Mouse (Mus musculus) kidney, embryonic 14.5 days (tissue): ENCODE measurements around the gene Gm17455. TPM values are rescaled to one million over a fixed set of nuclear protein-coding genes. Genes with fewer than 3 reads are reported as not detected.

ENCODE experiments used
- ATAC-seq: fragments of 200-750 bp; cut with Nextera tagmentation; 2 replicates; pipeline ENCODE4 v1.8.0; 2017; ENCODE audit warnings: moderate number of reproducible peaks, mild to moderate bottlenecking, moderate TSS enrichment, moderate library complexity; ENCODE audit not compliant: low FRiP score, low TSS enrichment
- H3K27ac ChIP-seq: fragments of 300-500 bp; sonication (generic); 2 replicates; pipeline ENCODE4 v1.5.1; 2014; ENCODE audit warnings: low read depth, mild to moderate bottlenecking, low read length, moderate library complexity, mixed read lengths
- H3K27me3 ChIP-seq: fragments of 300-500 bp; sonication (generic); 2 replicates; pipeline ENCODE4 v1.6.1; 2014; ENCODE audit warnings: mild to moderate bottlenecking, low read length; ENCODE audit not compliant: control insufficient read depth, insufficient read depth
- H3K36me3 ChIP-seq: fragments of 300-500 bp; sonication (generic); 2 replicates; pipeline ENCODE4 v1.6.1; 2014; ENCODE audit warnings: low read length, mixed read lengths; ENCODE audit not compliant: control insufficient read depth, insufficient read depth
- H3K4me1 ChIP-seq: fragments of 300-500 bp; sonication (generic); 2 replicates; pipeline ENCODE4 v1.6.1; 2014; ENCODE audit warnings: low read length, mixed read lengths; ENCODE audit not compliant: control insufficient read depth, insufficient read depth
- H3K4me2 ChIP-seq: fragments of 300-500 bp; sonication (generic); replicated peaks from 2 replicates; pipeline ENCODE4 v1.6.1; 2014; ENCODE audit warnings: low read depth, mild to moderate bottlenecking, low read length
- H3K4me3 ChIP-seq: fragments of 300-500 bp; sonication (generic); 2 replicates; pipeline ENCODE4 v1.5.1; 2014; ENCODE audit warnings: mild to moderate bottlenecking, low read length
- H3K9ac ChIP-seq: fragments of 300-500 bp; sonication (generic); 2 replicates; pipeline ENCODE4 v1.6.1; 2014; ENCODE audit warnings: low read depth, mild to moderate bottlenecking, low read length, moderate library complexity
- H3K9me3 ChIP-seq: fragments of 300-500 bp; sonication (generic); 2 replicates; pipeline ENCODE4 v1.6.1; 2016; ENCODE audit warnings: low read length; ENCODE audit not compliant: control insufficient read depth
- WGBS: fragments of 180-500 bp; shearing (Covaris S2); extraction: QIAGEN DNeasy Blood & Tissue Kit; methylation state at CpG from one replicate; pipeline ENCODE4 v1.1.7; 2014; 5-methylcytosine and 5-hydroxymethylcytosine counted together
- polyA plus RNA-seq: library from polyadenylated mRNA; unstranded; fragments of >200 nt; fragmentation: Nextera tagmentation; extraction: Ambion mirVana; gene quantifications from 2 replicates; pipeline ENCODE4 v1.2.1, GENCODE M21; 2014

The Gm17455 gene
- polyA plus RNA-seq, 1 experiment from 2014 or later: 1.0 TPM

DNA sequence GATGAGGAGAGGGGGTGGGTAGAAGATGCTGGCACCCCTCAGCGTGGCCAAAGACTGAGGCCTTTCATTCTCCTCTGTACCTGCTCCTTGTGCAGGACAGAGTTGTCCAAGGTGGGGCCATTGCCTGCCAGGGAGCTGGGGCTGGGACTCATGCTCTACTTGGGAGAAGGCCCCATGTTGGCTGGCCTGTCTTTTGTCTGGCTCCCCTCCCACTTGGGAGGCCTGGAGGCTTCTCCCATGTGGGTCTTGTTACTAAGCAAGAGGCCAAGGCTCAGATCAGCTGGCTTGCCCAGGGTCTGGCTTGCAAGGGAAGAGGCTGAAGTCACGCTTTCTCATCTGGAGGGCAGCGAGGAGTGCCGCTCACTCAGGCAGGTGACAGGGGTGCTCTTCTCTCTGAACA is 42.1 kb upstream of the Gm17455 start:
- H3K9ac ChIP-seq: no peak overlapping the region
- no peaks in the 10 kb centered on the region; the same call in 1 of the 2 replicates for H3K4me1 ChIP-seq
- H3K27me3 ChIP-seq: no peaks in the 10 kb centered on the region
- H3K4me3 ChIP-seq: no peak overlapping the region
- no peak overlapping the region for H3K27ac ChIP-seq
- no peaks in the 10 kb centered on the region for H3K36me3 ChIP-seq
- ATAC-seq: no peak
- 82% methylated on average over 4 of the region's 4 CpGs for WGBS
- H3K4me2 ChIP-seq: no peak overlapping the region
- H3K9me3 ChIP-seq: no peaks in the 10 kb centered on the region

DNA sequence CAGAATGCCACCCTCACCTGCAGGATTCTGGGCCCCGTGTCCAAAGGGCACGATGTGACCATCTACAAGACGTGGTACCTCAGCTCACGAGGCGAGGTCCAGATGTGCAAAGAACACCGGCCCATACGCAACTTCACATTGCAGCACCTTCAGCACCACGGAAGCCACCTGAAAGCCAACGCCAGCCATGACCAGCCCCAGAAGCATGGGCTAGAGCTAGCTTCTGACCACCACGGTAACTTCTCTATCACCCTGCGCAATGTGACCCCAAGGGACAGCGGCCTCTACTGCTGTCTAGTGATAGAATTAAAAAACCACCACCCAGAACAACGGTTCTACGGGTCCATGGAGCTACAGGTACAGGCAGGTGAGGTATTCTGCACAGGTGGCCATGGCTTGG is 41.6 kb upstream of the Gm17455 start:
- no peaks in the 10 kb centered on the region for H3K36me3 ChIP-seq
- no peak overlapping the region for H3K9ac ChIP-seq
- WGBS: 93% methylated on average over 14 of the region's 14 CpGs
- no peak overlapping the region for H3K27ac ChIP-seq
- no peaks in the 10 kb centered on the region; the same call in 1 of the 2 replicates for H3K4me1 ChIP-seq
- no peaks in the 10 kb centered on the region for H3K9me3 ChIP-seq
- no peaks in the 10 kb centered on the region for H3K27me3 ChIP-seq
- H3K4me2 ChIP-seq: no peak overlapping the region
- ATAC-seq: no peak
- no peak overlapping the region for H3K4me3 ChIP-seq

DNA sequence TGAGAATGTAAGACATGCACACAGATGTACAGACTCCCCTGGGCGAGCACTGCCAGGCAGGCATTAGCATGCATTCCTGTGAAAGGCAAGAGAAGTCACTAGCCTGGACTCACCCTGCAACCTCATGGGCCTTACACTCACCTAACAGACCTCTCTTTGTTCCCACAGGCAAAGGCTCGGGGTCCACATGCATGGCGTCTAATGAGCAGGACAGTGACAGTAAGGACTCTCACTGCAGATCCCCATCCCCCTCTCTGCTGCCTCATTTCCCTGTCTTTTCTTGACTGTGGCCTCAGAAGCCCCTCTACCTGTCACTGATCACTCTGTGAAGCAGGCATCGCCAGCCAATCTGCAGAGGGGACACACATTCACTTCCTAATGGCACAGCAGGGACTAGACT is 40.8 kb upstream of the Gm17455 start:
- Histone ChIP-seq H3K4me1 (no peaks in the 10 kb centered on the region; the same call in 1 of the 2 replicates), H3K4me3 (no peak overlapping the region), H3K4me2 (no peak overlapping the region), H3K36me3 (no peaks in the 10 kb centered on the region), H3K27me3 (no peaks in the 10 kb centered on the region), H3K9ac (no peak overlapping the region), H3K9me3 (no peaks in the 10 kb centered on the region), H3K27ac (no peak overlapping the region)
- WGBS: 49% methylated on average over 4 of the region's 4 CpGs
- no peak for ATAC-seq

DNA sequence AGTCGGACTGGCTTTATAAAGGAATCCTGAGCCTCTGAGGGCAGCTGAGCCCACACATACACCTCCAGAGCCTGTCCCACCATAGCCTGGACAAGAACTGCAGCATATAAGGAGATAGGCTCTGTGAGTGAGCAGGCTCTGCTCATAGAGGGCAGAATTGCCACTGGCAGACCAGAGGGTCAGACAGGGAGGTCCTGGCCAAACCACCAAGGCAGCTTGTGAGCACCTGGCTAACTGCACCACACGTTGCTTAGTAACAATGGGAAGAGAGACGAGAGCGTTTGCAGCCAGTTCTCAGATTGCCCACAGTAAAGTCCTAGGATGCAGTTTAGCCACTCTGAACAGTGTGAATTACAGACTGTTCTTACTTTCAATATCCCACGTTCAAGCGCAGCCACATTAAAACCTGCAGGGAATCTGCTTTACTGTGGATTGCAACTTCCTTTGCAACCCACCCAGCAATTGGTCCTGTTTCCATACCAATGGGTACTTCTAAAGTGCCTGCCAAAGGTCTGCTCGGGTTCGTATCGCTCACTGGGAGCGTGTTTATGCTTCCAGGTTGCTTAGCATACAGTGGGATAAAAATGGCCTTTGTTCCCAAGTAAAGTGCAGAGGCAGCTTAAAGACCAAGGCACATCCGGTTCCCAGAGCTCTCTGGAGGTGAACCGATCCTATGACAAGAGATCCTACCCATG is 37.8 kb upstream of the Gm17455 start:
- ATAC-seq: no peak
- H3K27ac ChIP-seq: no peak overlapping the region
- WGBS: 51% methylated on average over 12 of the region's 12 CpGs
- no peak overlapping the region for H3K9ac ChIP-seq
- no peaks in the 10 kb centered on the region for H3K36me3 ChIP-seq
- H3K4me2 ChIP-seq: no peak overlapping the region
- no peak overlapping the region for H3K4me3 ChIP-seq
- no peaks in the 10 kb centered on the region for H3K9me3 ChIP-seq
- H3K4me1 ChIP-seq: no peaks in the 10 kb centered on the region; the same call in 1 of the 2 replicates
- no peaks in the 10 kb centered on the region for H3K27me3 ChIP-seq

DNA sequence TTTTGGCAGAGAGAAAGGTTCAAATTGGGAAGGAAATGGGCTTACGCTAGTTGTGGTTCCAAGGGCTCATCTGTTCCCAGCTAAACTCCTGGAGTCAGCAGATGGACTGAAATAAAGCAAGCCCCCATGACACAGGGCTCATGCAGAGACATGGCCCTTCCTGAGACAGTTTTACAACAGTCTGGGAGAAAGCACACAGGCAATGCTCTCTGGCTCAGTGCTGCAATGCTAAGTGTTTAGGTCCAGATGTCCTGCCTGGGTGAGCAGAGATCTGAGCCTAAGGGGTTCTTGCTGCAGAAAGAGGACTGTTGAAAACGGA is 37.3 kb upstream of the Gm17455 start:
- WGBS: 34% methylated on average over 2 of the region's 2 CpGs
- H3K4me1 ChIP-seq: no peaks in the 10 kb centered on the region; the same call in 1 of the 2 replicates

DNA sequence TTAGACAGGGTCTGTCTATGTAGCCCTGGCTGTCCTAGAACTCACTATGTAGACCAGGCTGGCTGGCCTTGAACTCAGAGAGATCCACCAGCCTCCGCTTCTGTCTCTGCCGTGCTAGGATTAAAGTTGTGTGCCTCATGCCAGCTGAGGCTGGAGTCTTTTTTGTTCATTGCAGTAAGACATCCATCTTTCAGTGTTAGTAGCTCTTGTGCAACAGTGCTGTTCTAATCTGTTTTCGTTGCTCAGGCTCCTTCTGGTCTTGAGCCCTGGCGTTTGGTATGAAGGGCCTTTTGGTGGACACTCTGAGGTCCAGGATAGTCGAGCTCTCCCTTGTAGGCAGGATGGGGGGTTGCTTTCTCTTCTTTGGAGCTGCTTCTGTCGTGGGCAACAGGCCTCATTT is 36.1 kb upstream of the Gm17455 start:
- no peak for ATAC-seq
- Histone ChIP-seq H3K9ac (no peak overlapping the region), H3K4me2 (no peak overlapping the region), H3K9me3 (no peaks in the 10 kb centered on the region), H3K36me3 (no peaks in the 10 kb centered on the region), H3K4me1 (no peaks in the 10 kb centered on the region; the same call in 1 of the 2 replicates), H3K4me3 (no peak overlapping the region), H3K27me3 (no peaks in the 10 kb centered on the region), H3K27ac (no peak overlapping the region)
- WGBS: 68% methylated on average over 6 of the region's 6 CpGs

More for the DNA sequence above, 37.3 kb upstream of the Gm17455 start:
- H3K27me3 ChIP-seq: no peaks in the 10 kb centered on the region
- ATAC-seq: no peak
- no peak overlapping the region for H3K27ac ChIP-seq
- no peak overlapping the region for H3K4me3 ChIP-seq
- no peaks in the 10 kb centered on the region for H3K36me3 ChIP-seq
- no peak overlapping the region for H3K4me2 ChIP-seq
- no peak overlapping the region for H3K9ac ChIP-seq
- no peaks in the 10 kb centered on the region for H3K9me3 ChIP-seq

DNA sequence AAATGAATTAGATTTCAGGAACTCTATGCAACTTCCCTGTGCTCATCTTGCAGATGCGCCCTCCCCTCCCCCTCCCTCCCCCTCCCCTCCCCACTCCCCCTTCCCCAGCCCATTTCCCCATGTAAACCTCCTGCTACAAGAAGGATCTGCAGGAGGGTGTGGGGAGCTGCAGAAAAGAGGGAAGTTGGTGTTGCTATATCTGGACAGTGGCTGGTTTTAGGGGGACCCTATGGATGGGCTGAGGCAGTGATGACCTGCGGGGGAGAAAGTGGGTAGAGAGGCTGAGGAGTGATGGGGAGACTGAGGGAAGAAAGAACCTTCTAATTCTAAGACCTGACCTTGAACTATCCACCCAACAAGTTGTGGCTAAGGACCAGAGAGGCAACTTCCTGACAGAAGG is 32.4 kb upstream of the Gm17455 start:
- Histone ChIP-seq H3K4me3 (no peak overlapping the region), H3K4me1 (no peaks in the 10 kb centered on the region; the same call in 1 of the 2 replicates), H3K27ac (no peak overlapping the region), H3K9ac (no peak overlapping the region), H3K9me3 (no peaks in the 10 kb centered on the region), H3K4me2 (no peak overlapping the region), H3K27me3 (no peaks in the 10 kb centered on the region), H3K36me3 (no peaks in the 10 kb centered on the region)
- WGBS: 86% methylated on average over 2 of the region's 2 CpGs
- ATAC-seq: no peak

DNA sequence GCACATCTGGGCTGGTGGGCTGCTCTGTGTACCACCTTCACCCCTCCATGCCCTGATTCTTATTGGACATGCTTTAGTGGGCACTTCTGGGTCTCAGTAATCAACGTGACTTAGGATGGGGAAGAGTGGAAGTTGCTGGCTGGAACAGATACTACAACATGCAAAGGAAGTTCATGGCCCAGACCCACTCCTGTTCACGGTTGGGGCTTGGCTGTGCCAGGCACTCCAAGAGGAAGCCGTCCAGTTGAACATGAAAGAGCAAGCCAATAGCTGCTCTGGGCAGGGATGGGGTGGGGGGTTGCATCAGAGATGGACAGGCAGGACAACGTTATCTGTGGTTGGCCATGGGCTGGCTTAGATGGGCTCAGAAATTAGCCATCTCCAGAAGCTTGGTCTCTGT is 31.6 kb upstream of the Gm17455 start:
- no peak overlapping the region for H3K27ac ChIP-seq
- H3K9me3 ChIP-seq: no peaks in the 10 kb centered on the region
- H3K4me3 ChIP-seq: no peak overlapping the region
- 73% methylated on average over 4 of the region's 4 CpGs for WGBS
- H3K4me1 ChIP-seq: no peaks in the 10 kb centered on the region
- H3K27me3 ChIP-seq: no peaks in the 10 kb centered on the region
- no peak overlapping the region for H3K9ac ChIP-seq
- H3K36me3 ChIP-seq: no peaks in the 10 kb centered on the region
- H3K4me2 ChIP-seq: no peak overlapping the region
- no peak for ATAC-seq

DNA sequence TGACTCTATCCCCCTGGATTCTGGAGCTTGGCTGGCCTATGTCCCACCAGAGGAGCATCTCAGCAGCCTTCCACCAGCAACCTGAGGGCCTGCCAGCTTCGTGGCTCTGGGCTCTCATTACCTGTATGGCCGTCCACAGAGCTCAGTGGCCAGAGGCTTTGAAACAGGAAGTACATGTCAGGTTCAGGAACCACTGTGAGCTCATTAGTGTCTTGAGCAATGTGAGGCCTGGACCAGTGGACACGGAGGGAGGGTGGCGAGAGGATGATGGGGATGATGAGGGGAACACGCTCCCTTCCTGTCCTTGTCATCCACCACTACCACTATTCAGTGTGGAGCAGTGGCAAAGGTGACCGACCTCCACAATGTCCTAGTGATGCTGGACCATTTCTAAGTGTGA is 30.1 kb upstream of the Gm17455 start:
- Histone ChIP-seq H3K4me3 (no peak overlapping the region), H3K36me3 (no peaks in the 10 kb centered on the region), H3K4me1 (0 out of 2 replicates have a peak, but pooled peaks cover 6% of the 10 kb centered on the region), H3K27ac (no peak overlapping the region), H3K27me3 (no peaks in the 10 kb centered on the region), H3K4me2 (no peak overlapping the region), H3K9ac (no peak overlapping the region), H3K9me3 (no peaks in the 10 kb centered on the region)
- no peak for ATAC-seq
- 82% methylated on average over 6 of the region's 6 CpGs for WGBS
